Mouse (Mus musculus) heart, adult 18-20 months (tissue): ENCODE measurements at regions not wholly inside any gene's neighbourhood (a gene's known extent, or its start where the extent isn't known, plus 50 kb on each side); places are given as distances from the start of the nearest gene placed in this dataset.

ENCODE experiments used
- DNase-seq, 2 experiments: peaks; one replicate each; pipeline ENCODE4 v3.0.0; 2021 to 2022; ENCODE audit warnings: mixed read lengths in 1 of 2

- DNase-seq, result no peak
Observed at GRCm38 (mm10) chr1:137746129-137746528, 429.4 kb downstream of the Ptprc start.

- no peak for DNase-seq
Observed at GRCm38 (mm10) chr1:137738157-137738851, 437.2 kb downstream of the Ptprc start.

- DNase-seq, result no peak
Observed at GRCm38 (mm10) chr1:137703882-137704281, 471.6 kb downstream of the Ptprc start.

- DNase-seq, result no peak
Observed at GRCm38 (mm10) chr1:137698876-137699275, 476.6 kb downstream of the Ptprc start.

GRCm38 (mm10) chr1:137697289-137697688, 478.2 kb downstream of the Ptprc start:
- no peak for DNase-seq

- no peak for DNase-seq
Observed at GRCm38 (mm10) chr1:137696796-137697195, 478.7 kb downstream of the Ptprc start.

- DNase-seq, result no peak
Observed at GRCm38 (mm10) chr1:137695751-137696150, 479.8 kb downstream of the Ptprc start.

- no peak for DNase-seq
Observed at GRCm38 (mm10) chr1:137692525-137692924, 483.0 kb downstream of the Ptprc start.

- DNase-seq, result no peak
Observed at GRCm38 (mm10) chr1:137690860-137691595, 484.5 kb downstream of the Ptprc start.

GRCm38 (mm10) chr1:137670650-137671049, 504.9 kb downstream of the Ptprc start:
- DNase-seq, result peak; percentile 51 to 56

- DNase-seq, result no peak
Observed at GRCm38 (mm10) chr1:137669849-137670248, 505.7 kb downstream of the Ptprc start.

GRCm38 (mm10) chr1:137658141-137658540, 517.4 kb downstream of the Ptprc start:
- DNase-seq, result no peak

GRCm38 (mm10) chr1:137656900-137657458, 518.5 kb downstream of the Ptprc start:
- DNase-seq, result peak; percentile 80 to 84

GRCm38 (mm10) chr1:137654171-137654570, 521.3 kb downstream of the Ptprc start:
- no peak for DNase-seq

- peak; percentile 28 to 50 for DNase-seq
Observed at GRCm38 (mm10) chr1:137653495-137653894, 522.0 kb downstream of the Ptprc start.

- DNase-seq, result no peak
Observed at GRCm38 (mm10) chr1:137650629-137651028, 524.9 kb downstream of the Ptprc start.

- DNase-seq, result peak in 1 of 2 experiments; percentile 7
Observed at GRCm38 (mm10) chr1:137650082-137650481, 525.4 kb downstream of the Ptprc start.

GRCm38 (mm10) chr1:137648832-137649231, 526.7 kb downstream of the Ptprc start:
- no peak for DNase-seq

- DNase-seq, result peak; percentile 14 to 57
Observed at GRCm38 (mm10) chr1:137644601-137645040, 530.9 kb downstream of the Ptprc start.

GRCm38 (mm10) chr1:137643508-137643907, 532.0 kb downstream of the Ptprc start:
- no peak for DNase-seq

GRCm38 (mm10) chr1:137640848-137641247, 534.7 kb downstream of the Ptprc start:
- no peak for DNase-seq

- no peak for DNase-seq
Observed at GRCm38 (mm10) chr1:137636947-137637346, 538.6 kb downstream of the Ptprc start.

- DNase-seq, result no peak
Observed at GRCm38 (mm10) chr1:137636321-137636944, 539.1 kb downstream of the Ptprc start.
